Mouse (Mus musculus): ENCODE data around the gene Jsrp1. TPM values are rescaled to one million over a fixed set of nuclear protein-coding genes. Genes with fewer than 3 reads are reported as not detected.

Gene Jsrp1
- polyA plus RNA-seq, 1 experiment from 2014 or later = 1.3 TPM

DNA sequence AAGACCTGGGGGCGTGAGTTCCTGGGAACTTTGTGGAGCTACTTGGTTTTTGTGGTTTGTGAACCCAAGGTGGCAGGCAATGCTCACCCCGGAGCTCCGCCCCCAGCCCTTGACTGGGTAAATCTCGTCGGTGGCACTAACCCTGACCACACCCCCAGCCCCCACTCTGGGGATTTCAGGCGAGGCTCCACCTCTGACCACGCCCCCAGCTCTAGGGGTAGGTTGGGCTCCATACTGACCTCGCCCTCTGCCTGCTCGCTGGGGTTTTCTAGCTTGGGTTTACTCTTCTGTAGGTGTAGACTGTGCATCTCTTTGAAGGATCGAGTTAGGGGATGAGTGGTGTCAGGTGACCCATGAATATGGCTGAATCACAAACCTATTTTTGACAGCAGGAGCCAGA lies 35.3 kb upstream of the Jsrp1 start:
- no peak overlapping the region for H3K9ac ChIP-seq (ENCODE audit: low read length)
- H3K27me3 ChIP-seq (ENCODE audit: control insufficient read depth, insufficient read depth, low read depth, low read length) = peaks cover 19% of the 10 kb centered on the region
- 2% methylated on average over 10 of the region's 10 CpGs for WGBS
- H3K36me3 ChIP-seq (ENCODE audit: control insufficient read depth, insufficient read depth, low read length) = peaks cover 12% of the 10 kb centered on the region
- peak; percentile 57; the same call in 1 of the 2 replicates for ATAC-seq (ENCODE audit: low read depth)
- H3K27ac ChIP-seq (ENCODE audit: low read length) = no peak overlapping the region
- H3K4me2 ChIP-seq (ENCODE audit: low read depth, low read length) = no peak overlapping the region
- no peak overlapping the region for H3K4me3 ChIP-seq (ENCODE audit: low read length)
- no peaks in the 10 kb centered on the region for H3K9me3 ChIP-seq (ENCODE audit: control insufficient read depth, low read length)
- no peaks in the 10 kb centered on the region; the same call in 1 of the 2 replicates for H3K4me1 ChIP-seq (replicated peaks; ENCODE audit: control insufficient read depth, insufficient read depth, low read length)

DNA sequence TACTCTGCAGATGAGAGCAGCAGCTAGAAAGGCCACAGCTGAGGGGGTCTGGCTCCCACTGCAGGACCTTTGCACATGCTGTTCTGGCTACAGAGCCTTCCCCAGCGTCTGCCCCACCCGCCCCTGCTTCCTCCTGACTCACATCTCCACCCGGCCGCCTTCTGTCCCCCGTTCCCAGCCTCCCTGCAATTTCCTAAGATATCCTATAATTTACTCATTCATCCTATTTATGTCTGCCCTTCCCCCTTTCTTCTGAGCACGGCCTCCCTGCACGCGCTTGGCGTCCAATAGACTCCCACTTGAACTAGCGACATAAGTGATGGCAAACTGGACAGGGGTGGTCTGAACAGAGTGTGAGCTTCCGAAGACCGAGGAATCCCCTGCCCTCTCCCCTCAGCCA lies 32.4 kb upstream of the Jsrp1 start:
- Histone ChIP-seq H3K4me3 (ENCODE audit: low read length) (no peak overlapping the region), H3K9ac (ENCODE audit: low read length) (no peak overlapping the region), H3K4me1 (replicated peaks; ENCODE audit: control insufficient read depth, insufficient read depth, low read length) (no peaks in the 10 kb centered on the region; the same call in 1 of the 2 replicates), H3K27ac (ENCODE audit: low read length) (no peak overlapping the region), H3K9me3 (ENCODE audit: control insufficient read depth, low read length) (no peaks in the 10 kb centered on the region), H3K27me3 (ENCODE audit: control insufficient read depth, insufficient read depth, low read depth, low read length) (peaks cover 37% of the 10 kb centered on the region), H3K36me3 (ENCODE audit: control insufficient read depth, insufficient read depth, low read length) (no peaks in the 10 kb centered on the region), H3K4me2 (ENCODE audit: low read depth, low read length) (no peak overlapping the region)
- WGBS = 64% methylated on average over 12 of the region's 12 CpGs
- ATAC-seq (ENCODE audit: low read depth) = no peak

DNA sequence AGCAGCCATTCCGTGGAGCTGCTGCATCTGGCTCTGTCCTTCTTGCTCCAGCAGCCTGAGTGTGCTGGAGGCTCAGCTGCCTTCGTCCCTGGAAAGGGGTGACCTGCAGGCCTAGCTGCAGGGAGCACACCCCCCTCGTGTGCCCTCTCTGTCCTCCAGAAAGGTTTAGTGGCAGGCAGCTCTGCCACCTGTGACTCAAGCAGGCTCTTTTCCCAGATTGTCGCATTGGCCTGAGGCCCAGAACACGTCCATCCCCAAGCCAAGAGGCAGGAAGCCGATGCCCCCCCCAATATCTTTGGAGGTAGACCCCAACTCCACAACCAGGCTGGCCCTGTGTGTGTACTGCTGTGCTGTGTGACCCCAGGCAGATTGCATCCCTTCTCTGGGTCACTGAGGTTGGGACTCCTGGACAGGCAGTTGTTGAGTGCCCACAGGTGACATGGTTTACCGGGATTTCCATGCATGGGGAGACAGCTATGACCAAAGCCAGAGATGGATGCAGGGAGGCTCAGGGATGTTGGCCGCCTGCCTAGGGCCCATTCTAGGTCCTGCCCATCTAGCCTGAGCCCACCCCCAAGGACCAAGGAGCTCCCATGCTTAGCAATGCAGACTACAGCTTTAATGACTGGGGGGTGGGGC lies 31.9 kb upstream of the Jsrp1 start:
- peaks cover 37% of the 10 kb centered on the region for H3K27me3 ChIP-seq (ENCODE audit: control insufficient read depth, insufficient read depth, low read depth, low read length)
- no peaks in the 10 kb centered on the region for H3K9me3 ChIP-seq (ENCODE audit: control insufficient read depth, low read length)
- no peak for ATAC-seq (ENCODE audit: low read depth)
- H3K9ac ChIP-seq (ENCODE audit: low read length) = no peak overlapping the region
- H3K4me2 ChIP-seq (ENCODE audit: low read depth, low read length) = no peak overlapping the region
- no peaks in the 10 kb centered on the region for H3K36me3 ChIP-seq (ENCODE audit: control insufficient read depth, insufficient read depth, low read length)
- H3K4me1 ChIP-seq (replicated peaks; ENCODE audit: control insufficient read depth, insufficient read depth, low read length) = no peaks in the 10 kb centered on the region; the same call in 1 of the 2 replicates
- H3K27ac ChIP-seq (ENCODE audit: low read length) = no peak overlapping the region
- no peak overlapping the region for H3K4me3 ChIP-seq (ENCODE audit: low read length)
- 50% methylated on average over 8 of the region's 8 CpGs for WGBS

DNA sequence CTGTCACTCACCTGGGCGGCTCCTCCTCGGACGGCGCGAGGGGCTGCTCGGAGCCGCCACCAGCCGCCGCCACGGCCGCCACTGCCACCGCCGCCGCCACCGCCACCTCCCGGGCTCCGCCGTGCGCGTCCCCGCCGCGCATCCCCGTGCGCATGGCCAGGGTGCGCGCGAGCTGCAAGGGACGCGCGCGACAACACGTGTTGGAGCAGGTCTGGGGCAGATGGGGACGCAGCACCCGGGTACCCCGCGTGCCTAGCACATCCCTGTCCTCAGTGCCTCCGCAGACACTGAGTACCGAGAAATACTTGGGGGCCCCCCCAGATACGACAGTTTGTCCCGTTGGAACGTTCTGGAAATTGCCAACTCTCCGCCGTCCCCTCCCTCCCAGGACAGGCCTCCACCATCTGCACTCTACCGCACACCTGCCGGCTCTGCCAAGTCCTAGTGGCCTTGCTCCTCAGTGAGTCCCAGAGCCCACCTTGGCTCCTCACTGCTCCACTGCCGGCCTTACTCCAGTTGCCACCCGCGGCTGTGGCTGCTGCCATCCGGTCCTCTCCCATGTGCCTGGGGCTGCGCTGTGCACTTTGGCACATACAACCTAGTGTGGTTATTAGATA lies 30.7 kb upstream of the Jsrp1 start, which contains the start of gene Lingo3:
Gene Lingo3 (minus strand): TSS at position 109 of the 617 bp plus-strand sequence.
- no peak for ATAC-seq (ENCODE audit: low read depth)
- Histone ChIP-seq H3K36me3 (ENCODE audit: control insufficient read depth, insufficient read depth, low read length) (no peaks in the 10 kb centered on the region), H3K9me3 (ENCODE audit: control insufficient read depth, low read length) (no peaks in the 10 kb centered on the region), H3K9ac (ENCODE audit: low read length) (peak within 1 kb of the TSS; percentile 43), H3K27me3 (ENCODE audit: control insufficient read depth, insufficient read depth, low read depth, low read length) (peaks cover 37% of the 10 kb centered on the region), H3K27ac (ENCODE audit: low read length) (no peak within 1 kb of the TSS), H3K4me1 (replicated peaks; ENCODE audit: control insufficient read depth, insufficient read depth, low read length) (no peaks in the 10 kb centered on the region; the same call in 1 of the 2 replicates), H3K4me3 (ENCODE audit: low read length) (peak within 1 kb of the TSS; percentile 43), H3K4me2 (ENCODE audit: low read depth, low read length) (peak within 1 kb of the TSS; percentile 66)
- 5% methylated on average over 33 of the region's 51 CpGs for WGBS

DNA sequence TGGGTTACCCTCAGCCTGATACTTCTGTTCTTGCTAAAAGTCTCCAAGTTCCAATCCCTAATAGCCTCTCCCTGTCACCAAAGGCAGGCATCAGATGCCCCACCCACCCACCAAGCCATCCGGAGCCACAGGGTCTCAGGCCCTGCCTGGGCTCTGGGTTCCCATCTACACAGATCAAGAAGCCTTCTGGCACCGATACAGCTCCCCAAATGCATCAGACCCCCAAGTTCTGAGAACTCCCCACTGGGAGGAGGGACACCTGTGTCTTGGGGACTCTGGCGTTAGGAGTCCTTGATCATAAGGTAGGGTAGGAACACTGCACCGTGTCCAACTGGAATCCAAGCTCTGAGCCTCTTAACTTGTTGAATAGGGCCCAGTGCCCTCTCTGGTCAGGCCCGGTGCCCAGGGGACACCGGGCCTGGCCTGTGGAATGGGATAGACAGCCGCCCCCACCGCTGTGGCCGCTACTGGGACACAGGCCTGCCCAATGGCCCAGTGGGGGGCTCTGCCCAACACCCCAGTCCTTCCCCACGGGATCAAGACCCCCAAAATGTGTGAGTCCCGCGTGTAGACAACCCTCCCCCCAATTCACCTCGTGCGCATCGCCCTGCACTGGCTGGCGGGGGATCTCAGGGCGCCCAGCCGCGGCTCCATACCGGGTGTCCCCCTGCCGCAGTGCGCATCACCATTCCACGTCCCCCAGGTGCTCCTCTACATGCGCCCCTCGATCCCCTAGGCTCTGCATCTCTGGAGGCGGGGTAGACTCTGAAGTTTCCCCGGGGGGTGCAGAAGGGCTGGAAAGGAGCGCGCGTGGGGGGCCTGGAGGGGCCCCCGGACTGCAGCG lies 30.0 kb upstream of the Jsrp1 start:
- ATAC-seq (ENCODE audit: low read depth) = no peak
- 9% methylated on average over 32 of the region's 32 CpGs for WGBS
- no peak overlapping the region for H3K27ac ChIP-seq (ENCODE audit: low read length)
- peak overlapping the region; percentile 43 for H3K9ac ChIP-seq (ENCODE audit: low read length)
- H3K4me3 ChIP-seq (ENCODE audit: low read length) = peak overlapping the region; percentile 43
- no peaks in the 10 kb centered on the region; the same call in 1 of the 2 replicates for H3K4me1 ChIP-seq (replicated peaks; ENCODE audit: control insufficient read depth, insufficient read depth, low read length)
- no peaks in the 10 kb centered on the region for H3K9me3 ChIP-seq (ENCODE audit: control insufficient read depth, low read length)
- peaks cover 37% of the 10 kb centered on the region for H3K27me3 ChIP-seq (ENCODE audit: control insufficient read depth, insufficient read depth, low read depth, low read length)
- no peaks in the 10 kb centered on the region for H3K36me3 ChIP-seq (ENCODE audit: control insufficient read depth, insufficient read depth, low read length)
- peak overlapping the region; percentile 66 for H3K4me2 ChIP-seq (ENCODE audit: low read depth, low read length)

DNA sequence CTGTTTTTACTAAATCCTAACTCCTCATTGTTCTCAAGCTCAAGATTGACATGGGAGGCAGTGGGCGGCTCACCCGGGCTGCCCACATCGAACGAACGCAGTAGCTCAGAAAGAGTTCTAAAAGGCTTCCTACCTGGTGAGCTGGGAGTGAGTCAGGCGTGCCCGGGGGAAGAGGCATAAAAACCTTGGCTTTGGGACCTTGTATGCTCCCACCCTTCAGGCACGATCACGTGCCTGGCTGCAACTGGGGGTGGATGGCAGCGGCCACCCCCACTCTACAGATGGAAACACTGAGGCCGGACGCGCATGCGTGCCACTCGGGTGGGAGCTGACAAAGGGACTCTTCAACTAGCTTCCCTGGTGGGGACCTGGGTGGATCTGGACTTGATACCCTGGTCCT lies 29.0 kb upstream of the Jsrp1 start:
- ATAC-seq (ENCODE audit: low read depth) = no peak
- H3K27me3 ChIP-seq (ENCODE audit: control insufficient read depth, insufficient read depth, low read depth, low read length) = peaks cover 37% of the 10 kb centered on the region

DNA sequence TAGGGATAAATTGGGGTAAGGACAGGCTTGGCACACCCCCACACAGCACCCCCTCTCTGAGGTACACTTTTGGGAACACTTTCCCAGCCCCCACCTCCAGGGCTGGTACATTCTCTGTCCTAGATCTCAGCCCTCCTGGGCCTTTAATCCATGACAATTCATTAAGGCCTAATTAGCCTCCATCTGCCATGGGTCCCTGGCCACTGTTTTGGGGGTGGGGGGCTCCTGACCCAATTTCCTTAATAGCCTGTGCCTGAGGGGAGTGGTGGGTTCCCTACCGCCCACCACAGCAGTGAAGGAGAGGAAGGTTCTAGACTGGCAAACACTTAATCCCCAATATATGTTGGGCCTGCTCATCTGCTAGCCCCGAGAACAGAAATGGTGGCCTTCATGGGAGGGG lies 28.4 kb upstream of the Jsrp1 start:
- no peak for ATAC-seq (ENCODE audit: low read depth)
- Histone ChIP-seq H3K9me3 (ENCODE audit: control insufficient read depth, low read length) (no peaks in the 10 kb centered on the region), H3K27ac (ENCODE audit: low read length) (no peak overlapping the region), H3K4me3 (ENCODE audit: low read length) (no peak overlapping the region), H3K4me2 (ENCODE audit: low read depth, low read length) (no peak overlapping the region), H3K9ac (ENCODE audit: low read length) (no peak overlapping the region), H3K36me3 (ENCODE audit: control insufficient read depth, insufficient read depth, low read length) (no peaks in the 10 kb centered on the region), H3K4me1 (replicated peaks; ENCODE audit: control insufficient read depth, insufficient read depth, low read length) (no peaks in the 10 kb centered on the region; the same call in 1 of the 2 replicates), H3K27me3 (ENCODE audit: control insufficient read depth, insufficient read depth, low read depth, low read length) (peaks cover 41% of the 10 kb centered on the region)
- WGBS = 76% methylated on average over 2 of the region's 2 CpGs

More for the DNA sequence above, 29.0 kb upstream of the Jsrp1 start:
- no peak overlapping the region for H3K4me3 ChIP-seq (ENCODE audit: low read length)
- H3K27ac ChIP-seq (ENCODE audit: low read length) = no peak overlapping the region
- H3K9me3 ChIP-seq (ENCODE audit: control insufficient read depth, low read length) = no peaks in the 10 kb centered on the region
- 78% methylated on average over 15 of the region's 15 CpGs for WGBS
- H3K9ac ChIP-seq (ENCODE audit: low read length) = no peak overlapping the region
- H3K36me3 ChIP-seq (ENCODE audit: control insufficient read depth, insufficient read depth, low read length) = no peaks in the 10 kb centered on the region
- no peaks in the 10 kb centered on the region; the same call in 1 of the 2 replicates for H3K4me1 ChIP-seq (replicated peaks; ENCODE audit: control insufficient read depth, insufficient read depth, low read length)
- H3K4me2 ChIP-seq (ENCODE audit: low read depth, low read length) = no peak overlapping the region

DNA sequence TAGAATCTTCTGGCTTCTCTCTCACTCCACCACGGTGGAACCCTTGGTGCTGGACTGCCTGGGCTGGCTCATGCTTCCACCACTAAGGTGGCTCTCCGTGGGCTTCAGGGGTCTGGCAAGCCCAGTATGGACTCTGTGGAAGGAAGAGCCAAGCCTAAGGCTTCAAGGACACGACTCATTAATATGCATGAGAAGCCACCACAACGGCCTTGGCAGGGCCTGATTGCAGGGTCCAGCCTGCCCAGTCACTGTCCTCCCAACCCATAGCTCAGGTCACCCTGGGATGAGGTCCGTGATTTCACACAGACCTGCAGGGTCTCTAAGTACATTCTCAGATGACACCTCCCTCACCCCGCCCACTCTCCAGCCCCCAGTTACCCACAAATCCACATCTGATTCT lies 26.6 kb upstream of the Jsrp1 start:
- no peak overlapping the region for H3K9ac ChIP-seq (ENCODE audit: low read length)
- no peak overlapping the region for H3K4me2 ChIP-seq (ENCODE audit: low read depth, low read length)
- peaks cover 53% of the 10 kb centered on the region for H3K27me3 ChIP-seq (ENCODE audit: control insufficient read depth, insufficient read depth, low read depth, low read length)
- no peak for ATAC-seq (ENCODE audit: low read depth)
- H3K9me3 ChIP-seq (ENCODE audit: control insufficient read depth, low read length) = no peaks in the 10 kb centered on the region
- 55% methylated on average over 6 of the region's 6 CpGs for WGBS
- no peaks in the 10 kb centered on the region; the same call in 1 of the 2 replicates for H3K4me1 ChIP-seq (replicated peaks; ENCODE audit: control insufficient read depth, insufficient read depth, low read length)
- no peak overlapping the region for H3K4me3 ChIP-seq (ENCODE audit: low read length)
- H3K36me3 ChIP-seq (ENCODE audit: control insufficient read depth, insufficient read depth, low read length) = no peaks in the 10 kb centered on the region
- H3K27ac ChIP-seq (ENCODE audit: low read length) = no peak overlapping the region

DNA sequence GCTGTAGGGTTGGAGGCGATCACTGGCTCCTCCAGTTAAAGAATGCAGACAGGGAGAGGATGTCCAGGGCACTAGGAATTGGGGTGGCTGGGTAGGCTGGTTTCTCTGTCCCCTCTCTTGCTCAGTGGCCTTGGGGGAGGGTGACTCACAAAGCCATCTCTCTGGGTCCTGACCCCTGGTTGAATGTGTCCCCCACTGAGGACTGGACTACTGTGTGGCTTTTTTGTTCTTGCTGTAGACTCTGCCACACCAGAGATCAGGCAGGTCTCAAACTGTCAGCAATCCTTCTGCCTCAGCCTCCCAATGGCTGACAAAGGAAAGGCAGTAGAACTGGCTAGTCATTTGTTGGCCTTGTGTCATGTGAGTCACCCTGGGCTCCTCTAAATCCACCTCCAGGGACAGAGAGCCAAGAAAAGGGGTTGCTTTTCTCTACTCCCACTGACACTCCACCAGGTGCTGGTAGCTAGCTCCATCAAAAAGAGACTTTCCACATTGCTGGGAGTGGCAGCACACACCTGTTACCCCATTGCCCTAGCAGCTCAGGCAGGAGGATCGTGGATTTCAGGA lies 25.1 kb upstream of the Jsrp1 start:
- ATAC-seq (ENCODE audit: low read depth) = no peak
- Histone ChIP-seq H3K27ac (ENCODE audit: low read length) (no peak overlapping the region), H3K9me3 (ENCODE audit: control insufficient read depth, low read length) (0 out of 2 replicates have a peak, but pooled peaks cover 4% of the 10 kb centered on the region), H3K9ac (ENCODE audit: low read length) (no peak overlapping the region), H3K4me3 (ENCODE audit: low read length) (no peak overlapping the region), H3K4me1 (replicated peaks; ENCODE audit: control insufficient read depth, insufficient read depth, low read length) (no peaks in the 10 kb centered on the region), H3K36me3 (ENCODE audit: control insufficient read depth, insufficient read depth, low read length) (no peaks in the 10 kb centered on the region), H3K4me2 (ENCODE audit: low read depth, low read length) (no peak overlapping the region), H3K27me3 (ENCODE audit: control insufficient read depth, insufficient read depth, low read depth, low read length) (peaks cover 52% of the 10 kb centered on the region)
- 58% methylated on average over 2 of the region's 2 CpGs for WGBS
